Mouse (Mus musculus) MEL (cell line): Measurements from ENCODE around the gene Pmpcb. TPM values are rescaled to one million over a fixed set of nuclear protein-coding genes. Genes with fewer than 3 reads are reported as not detected.

Experiments
- DNase-seq: peaks from one replicate; pipeline ENCODE4 v3.0.0; 2011; ENCODE audit warnings: low read depth, low spot score
- H3K27ac ChIP-seq: 2 replicates; pipeline ENCODE4 v1.5.1; 2012; ENCODE audit warnings: low read depth, mild to moderate bottlenecking, control low read depth, low read length, moderate library complexity; ENCODE audit not compliant: control insufficient read depth
- H3K27me3 ChIP-seq, 2 experiments: fragments of 150-350 bp in 1 of 2; sonication (generic) in 1 of 2; 2 replicates each; pipeline ENCODE4 v1.6.1; 2012; ENCODE audit warnings: low read length in 2 of 2, mild to moderate bottlenecking in 2 of 2, improper control_type of control experiment in 1 of 2, moderate library complexity in 1 of 2; ENCODE audit not compliant: insufficient read depth in 2 of 2, control insufficient read depth in 1 of 2
- H3K36me3 ChIP-seq, 2 experiments: 2 replicates each; pipeline ENCODE4 v1.6.1; 2012 to 2014; ENCODE audit warnings: low read length in 2 of 2, improper control_type of control experiment in 1 of 2, inconsistent platforms in 1 of 2, mild to moderate bottlenecking in 1 of 2; ENCODE audit not compliant: insufficient read depth in 2 of 2, control insufficient read depth in 1 of 2
- H3K4me1 ChIP-seq, 2 experiments: fragments of 150-350 bp in 1 of 2; sonication (generic) in 1 of 2; 2 replicates each; pipeline ENCODE4 v1.6.1; 2012; ENCODE audit warnings: low read length in 2 of 2, improper control_type of control experiment in 1 of 2, mild to moderate bottlenecking in 1 of 2; ENCODE audit not compliant: insufficient read depth in 2 of 2, control insufficient read depth in 1 of 2
- H3K4me3 ChIP-seq, 2 experiments: fragments of 150-350 bp in 1 of 2; sonication (generic) in 1 of 2; 2 replicates each; pipeline ENCODE4 v1.5.1; 2012; ENCODE audit warnings: low read depth in 2 of 2, low read length in 2 of 2, mild to moderate bottlenecking in 2 of 2, moderate library complexity in 2 of 2, control low read depth in 1 of 2, improper control_type of control experiment in 1 of 2; ENCODE audit not compliant: control insufficient read depth in 1 of 2, insufficient read depth in 1 of 2
- H3K79me2 ChIP-seq: 2 replicates; pipeline ENCODE4 v1.6.1; 2012; ENCODE audit warnings: mild to moderate bottlenecking, low read length, moderate library complexity; ENCODE audit not compliant: control insufficient read depth, poor library complexity, insufficient read depth
- H3K9ac ChIP-seq: 2 replicates; pipeline ENCODE4 v1.6.1; 2012; ENCODE audit warnings: low read depth, mild to moderate bottlenecking, control low read depth, low read length, moderate library complexity; ENCODE audit not compliant: control insufficient read depth, poor library complexity, severe bottlenecking
- H3K9me3 ChIP-seq: fragments of 150-350 bp; sonication (generic); replicated peaks from 2 replicates; pipeline ENCODE4 v1.6.1; 2012; ENCODE audit warnings: mild to moderate bottlenecking, low read length, improper control_type of control experiment, moderate library complexity; ENCODE audit not compliant: insufficient read depth
- BHLHE40 ChIP-seq: IDR thresholded peaks from 2 replicates; pipeline ENCODE4 v1.6.1; 2012; ENCODE audit warnings: low read depth, mild to moderate bottlenecking, inconsistent platforms, low read length, improper control_type of control experiment, borderline replicate concordance
- CHD2 ChIP-seq: IDR thresholded peaks from 2 replicates; pipeline ENCODE4 v1.6.1; 2011; ENCODE audit warnings: low read length, improper control_type of control experiment
- CTCF ChIP-seq, 3 experiments: IDR thresholded peaks in 2 of 3; conservative IDR thresholded peaks in 1 of 3; 2 replicates each; pipeline ENCODE4 v1.5.1; 2011 to 2012; ENCODE audit warnings: low read length in 3 of 3, low read depth in 2 of 3, mild to moderate bottlenecking in 2 of 3, improper control_type of control experiment in 1 of 3, inconsistent platforms in 1 of 3, mixed read lengths in 1 of 3, moderate library complexity in 1 of 3; ENCODE audit not compliant: control insufficient read depth in 1 of 3, insufficient read depth in 1 of 3, poor library complexity in 1 of 3, severe bottlenecking in 1 of 3
- ELF1 ChIP-seq: IDR thresholded peaks from 2 replicates; pipeline ENCODE4 v1.6.1; 2014; ENCODE audit warnings: low read depth, mild to moderate bottlenecking, inconsistent platforms, low read length, improper control_type of control experiment, moderate library complexity
- ETS1 ChIP-seq: IDR thresholded peaks from 2 replicates; pipeline ENCODE4 v1.6.1; 2012; ENCODE audit warnings: low read depth, mild to moderate bottlenecking, inconsistent platforms, low read length, improper control_type of control experiment, moderate library complexity
- HCFC1 ChIP-seq: IDR thresholded peaks from 2 replicates; pipeline ENCODE4 v1.6.1; 2012; ENCODE audit warnings: low read depth, mild to moderate bottlenecking, inconsistent platforms, low read length, improper control_type of control experiment, moderate library complexity
- JUND ChIP-seq: IDR thresholded peaks from 2 replicates; pipeline ENCODE4 v1.6.1; 2011; ENCODE audit warnings: low read depth, mild to moderate bottlenecking, improper control_type of control experiment, low read length
- MXI1 ChIP-seq: IDR thresholded peaks from 2 replicates; pipeline ENCODE4 v1.6.1; 2011; ENCODE audit warnings: mild to moderate bottlenecking, low read depth, low read length, improper control_type of control experiment
- MYC ChIP-seq: IDR thresholded peaks from 2 replicates; pipeline ENCODE4 v1.6.1; 2011; ENCODE audit warnings: low read depth, mild to moderate bottlenecking, low read length, improper control_type of control experiment, moderate library complexity
- NELFE ChIP-seq: IDR thresholded peaks from 2 replicates; pipeline ENCODE4 v1.6.1; 2011; ENCODE audit warnings: low read depth, low read length, improper control_type of control experiment
- NRF1 ChIP-seq: IDR thresholded peaks from 2 replicates; pipeline ENCODE4 v1.6.1; 2014; ENCODE audit warnings: low read depth, mild to moderate bottlenecking, inconsistent platforms, low read length, improper control_type of control experiment, moderate library complexity; ENCODE audit not compliant: poor library complexity, insufficient read depth, severe bottlenecking
- POLR2A ChIP-seq, 2 experiments: IDR thresholded peaks; 2 replicates each; pipeline ENCODE4 v1.6.1; 2011 to 2012; ENCODE audit warnings: low read length in 2 of 2, mild to moderate bottlenecking in 2 of 2, control low read depth in 1 of 2, improper control_type of control experiment in 1 of 2, low read depth in 1 of 2, moderate library complexity in 1 of 2; ENCODE audit not compliant: control insufficient read depth in 1 of 2, insufficient read depth in 1 of 2, poor library complexity in 1 of 2
- POLR2AphosphoS2 ChIP-seq: IDR thresholded peaks from 2 replicates; pipeline ENCODE4 v1.6.1; 2011; ENCODE audit warnings: low read length, improper control_type of control experiment
- RAD21 ChIP-seq: IDR thresholded peaks from 2 replicates; pipeline ENCODE4 v1.6.1; 2011; ENCODE audit warnings: mild to moderate bottlenecking, low read depth, low read length, improper control_type of control experiment
- RCOR1 ChIP-seq: IDR thresholded peaks from 2 replicates; pipeline ENCODE4 v1.6.1; 2012; ENCODE audit warnings: low read depth, mild to moderate bottlenecking, inconsistent platforms, low read length, improper control_type of control experiment
- SIN3A ChIP-seq: IDR thresholded peaks from 2 replicates; pipeline ENCODE4 v1.6.1; 2012; ENCODE audit warnings: low read length, improper control_type of control experiment, inconsistent platforms
- SMC3 ChIP-seq: IDR thresholded peaks from 2 replicates; pipeline ENCODE4 v1.6.1; 2011; ENCODE audit warnings: low read depth, low read length, improper control_type of control experiment
- TAL1 ChIP-seq: IDR thresholded peaks from 2 replicates; pipeline ENCODE4 v1.6.1; 2012; ENCODE audit warnings: mild to moderate bottlenecking, inconsistent platforms, low read length, moderate library complexity, mixed read lengths
- TBP ChIP-seq: IDR thresholded peaks from 2 replicates; pipeline ENCODE4 v1.8.0; 2011; ENCODE audit warnings: low read depth, low read length, improper control_type of control experiment
- UBTF ChIP-seq: IDR thresholded peaks from 2 replicates; pipeline ENCODE4 v1.6.1; 2012; ENCODE audit warnings: low read depth, mild to moderate bottlenecking, inconsistent platforms, low read length, improper control_type of control experiment, moderate library complexity, borderline replicate concordance; ENCODE audit not compliant: insufficient read depth
- USF1 ChIP-seq: IDR thresholded peaks from 2 replicates; pipeline ENCODE4 v1.6.1; 2014; ENCODE audit warnings: low read depth, mild to moderate bottlenecking, inconsistent platforms, low read length, improper control_type of control experiment, moderate library complexity
- ZC3H11A ChIP-seq: IDR thresholded peaks from 2 replicates; pipeline ENCODE4 v1.6.1; 2012; ENCODE audit warnings: low read depth, mild to moderate bottlenecking, inconsistent platforms, low read length, improper control_type of control experiment
- ZNF384 ChIP-seq: IDR thresholded peaks from 2 replicates; pipeline ENCODE4 v1.6.1; 2012; ENCODE audit warnings: low read depth, mild to moderate bottlenecking, inconsistent platforms, low read length, improper control_type of control experiment
- polyA plus RNA-seq, 2 experiments: library from polyadenylated mRNA; stranded (reverse) in 1 of 2; unstranded in 1 of 2; fragments of >175 nt in 1 of 2; fragments of >200 nt in 1 of 2; gene quantifications; 2 replicates each; pipeline versions ENCODE4 v1.2.1 to v1.2.4; 2012; ENCODE audit warnings: low replicate concordance in 2 of 2, low read depth in 1 of 2; ENCODE audit not compliant: insufficient read length in 2 of 2, insufficient read depth in 1 of 2, missing spikeins in 1 of 2
- total RNA-seq: library from RNA; depleted of rRNA; stranded (reverse); fragments of 300-350 nt; gene quantifications from 2 replicates; pipeline ENCODE4 v1.2.3, GENCODE M21; 2012

The Pmpcb gene
- total and polyA plus RNA-seq, 3 experiments, result 162 to 265 (median 172) TPM

GRCm38 (mm10) chr5:21735584-21735983 is 1.4 kb upstream of the Pmpcb start:
- peak overlapping the region; percentile 33; the same call in 1 of the 2 replicates for H3K27ac ChIP-seq
- peak; percentile 69 for TF ChIP-seq HCFC1
- peak; percentile 13; the same call in 1 of the 2 replicates for TF ChIP-seq RCOR1
- no peak for TF ChIP-seq TAL1
- TF ChIP-seq MXI1, result peak; percentile 67
- TF ChIP-seq UBTF, result no peak
- 0 out of 2 replicates have a peak, but pooled peaks have one; percentile 37 for TF ChIP-seq ETS1
- TF ChIP-seq ZC3H11A, result peak; percentile 85
- no peak; the same call in 1 of the 2 replicates for TF ChIP-seq ZNF384
- peak; percentile 93 for TF ChIP-seq RAD21
- no peak for TF ChIP-seq CHD2
- no peak for TF ChIP-seq USF1
- peak; percentile 27; the same call in 1 of the 2 replicates for TF ChIP-seq NELFE
- TF ChIP-seq POLR2A (IDR thresholded peaks at IDR 0.05; ENCODE audit: control insufficient read depth in 1 of 2, insufficient read depth in 1 of 2, low read depth in 1 of 2, low read length in 2 of 2, poor library complexity in 1 of 2), result peak in 1 of 2 experiments; percentile 42; a peak in 2 of 4 replicates
- TF ChIP-seq MYC, result 0 out of 2 replicates have a peak, but pooled peaks have one; percentile 13
- TF ChIP-seq JUND, result 0 out of 2 replicates have a peak, but pooled peaks have one; percentile 36
- TF ChIP-seq BHLHE40, result no peak
- 0 out of 2 replicates have a peak, but pooled peaks have one; percentile 45 for TF ChIP-seq TBP
- TF ChIP-seq POLR2AphosphoS2, result no peak
- TF ChIP-seq CTCF (IDR thresholded peaks at IDR 0.05 in 2 of 3, conservative IDR thresholded peaks at IDR 0.05 in 1 of 3; ENCODE audit: control insufficient read depth in 1 of 3, insufficient read depth in 1 of 3, low read depth in 2 of 3, low read length in 3 of 3, poor library complexity in 1 of 3, severe bottlenecking in 1 of 3), result peak; percentile 95 to 100 (median 99)
- no peak for TF ChIP-seq NRF1
- peak; percentile 73; the same call in 1 of the 2 replicates for TF ChIP-seq SIN3A
- TF ChIP-seq ELF1, result peak; percentile 46; the same call in 1 of the 2 replicates
- peak; percentile 92 for TF ChIP-seq SMC3
- TF ChIP-seq, all 39 proteins: peak for 15
- Histone ChIP-seq H3K4me3 (peak overlapping the region; percentile 79 to 95), H3K27me3 (no peaks in the 10 kb centered on the region), H3K79me2 (peaks cover 16% of the 10 kb centered on the region), H3K9me3 (no peaks in the 10 kb centered on the region), H3K4me1 (peaks cover 0 to 14% of the 10 kb centered on the region in 2 experiments; a peak in 3 of 4 replicates), H3K36me3 (peaks cover 0 to 9% of the 10 kb centered on the region in 2 experiments; a peak in 2 of 4 replicates), H3K9ac (peak overlapping the region; percentile 76)
- peak; percentile 97 for DNase-seq
